Mouse (Mus musculus): ENCODE data around the gene Lingo1.

DNA sequence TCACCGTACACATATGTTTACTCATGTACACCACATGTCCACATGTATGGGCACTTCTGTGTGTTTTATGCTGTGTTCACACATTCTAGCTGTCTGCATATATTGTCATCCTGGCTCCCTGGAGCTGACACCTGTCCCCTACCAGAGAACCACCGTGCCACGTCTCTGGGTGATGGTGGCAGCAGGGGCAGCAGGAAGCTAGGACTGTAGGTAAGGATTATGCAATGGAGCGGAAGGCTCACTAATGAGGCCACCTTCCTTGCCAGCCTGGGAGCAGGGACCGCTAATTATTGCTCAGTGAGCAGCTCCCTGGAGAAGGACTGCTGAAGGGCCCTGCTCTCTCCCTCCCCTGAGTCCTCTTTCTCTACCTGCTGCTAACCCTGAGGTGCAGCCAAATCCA is 44.5 kb upstream of the Lingo1 start:
- TF ChIP-seq CHD1 (IDR thresholded peaks at IDR 0.05; ENCODE audit: low read depth, low read length): no peak
- TF ChIP-seq HCFC1 (IDR thresholded peaks at IDR 0.05; ENCODE audit: low read depth, low read length): no peak
- no peak for TF ChIP-seq POLR2A (IDR thresholded peaks at IDR 0.05; ENCODE audit: low read depth, low read length)
- TF ChIP-seq ELF1 (IDR thresholded peaks at IDR 0.05; ENCODE audit: low read depth, low read length): no peak
- TF ChIP-seq CTCF (conservative IDR thresholded peaks at IDR 0.05 in 1 of 2, IDR thresholded peaks at IDR 0.05 in 1 of 2; ENCODE audit: low read depth in 2 of 2, low read length in 2 of 2): no peak
- TF ChIP-seq ETS1 (conservative IDR thresholded peaks at IDR 0.05; ENCODE audit: low read depth, low read length): no peak
- no peak for TF ChIP-seq MAX (IDR thresholded peaks at IDR 0.05; ENCODE audit: low read length)
- no peak for TF ChIP-seq JUND (conservative IDR thresholded peaks at IDR 0.05; ENCODE audit: low read depth, low read length)
